Mouse (Mus musculus): ENCODE measurements around the gene Ptk6. TPM values are rescaled to one million over a fixed set of nuclear protein-coding genes. Genes with fewer than 3 reads are reported as not detected.
A peak's percentile ranks its signal among the peaks of the same experiment; 100 is the strongest.

Ptk6 gene
- 0.05 TPM in 1 of 2 replicates, not detected in the other for polyA plus RNA-seq (2015; fragmentation: Nextera tagmentation; extraction: Ambion mirVana)

DNA sequence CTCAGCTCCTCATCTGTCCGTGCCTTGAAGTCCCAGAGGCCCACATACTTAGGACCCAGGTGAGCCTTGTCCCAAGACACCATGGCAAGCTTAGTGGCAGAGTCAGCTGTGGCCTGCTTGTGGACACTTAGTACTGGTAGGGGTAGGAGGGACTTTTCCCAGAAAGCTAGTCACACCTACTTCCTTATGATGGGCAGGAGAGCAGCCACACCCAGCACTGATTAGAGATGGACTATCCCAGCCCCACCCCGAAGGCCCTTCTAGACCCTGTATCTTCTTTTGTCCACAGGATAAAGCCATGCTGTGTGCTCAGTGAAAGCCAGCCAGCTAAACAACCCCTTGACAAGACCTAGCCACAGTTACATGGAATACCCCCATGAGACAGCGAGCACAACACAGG, at the start of gene Ptk6:
Gene Ptk6, minus strand, starts transcription at position 368 of the 400 bp plus-strand sequence.
- Histone ChIP-seq H3K36me3 (no peaks in the 10 kb centered on the region), H3K9ac (replicated peaks) (no peak within 1 kb of the TSS), H3K9me3 (replicated peaks) (no peaks in the 10 kb centered on the region), H3K4me1 (no peaks in the 10 kb centered on the region), H3K4me2 (no peak within 1 kb of the TSS), H3K27ac (replicated peaks) (no peak within 1 kb of the TSS), H3K4me3 (replicated peaks) (no peak within 1 kb of the TSS), H3K27me3 (replicated peaks) (no peaks in the 10 kb centered on the region)
- WGBS = 90% methylated on average over 3 of the region's 3 CpGs
- ATAC-seq (ENCODE audit: low FRiP score) = no peak

DNA sequence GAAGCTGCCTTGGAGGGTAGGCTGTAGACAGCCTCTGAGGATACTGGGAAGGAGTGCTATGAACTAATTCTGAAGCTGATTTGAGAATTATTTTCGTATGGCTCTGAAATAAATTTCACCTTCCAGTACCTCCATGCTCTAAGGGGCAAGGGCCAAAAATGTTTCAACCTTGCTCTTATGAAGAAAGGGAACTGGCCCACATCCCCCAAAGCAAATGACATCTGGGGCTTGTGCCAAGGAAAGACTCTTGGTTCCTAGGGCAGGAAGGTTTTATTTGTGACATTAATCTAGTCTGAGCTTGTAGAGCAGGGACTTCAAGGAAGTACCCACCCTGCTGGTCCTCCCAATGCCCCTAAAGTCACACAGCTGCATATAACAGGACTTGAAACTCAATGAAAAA, 49.3 kb upstream of the Ptk6 start:
- ATAC-seq (ENCODE audit: low FRiP score) = no peak
- Histone ChIP-seq H3K36me3 (peaks cover 54% of the 10 kb centered on the region), H3K9me3 (replicated peaks) (no peaks in the 10 kb centered on the region), H3K4me1 (no peaks in the 10 kb centered on the region), H3K27me3 (replicated peaks) (no peaks in the 10 kb centered on the region), H3K27ac (replicated peaks) (no peak overlapping the region), H3K9ac (replicated peaks) (no peak overlapping the region), H3K4me2 (no peak overlapping the region), H3K4me3 (replicated peaks) (no peak overlapping the region)
- WGBS = 87% methylated on average over 1 of the region's 1 CpGs

DNA sequence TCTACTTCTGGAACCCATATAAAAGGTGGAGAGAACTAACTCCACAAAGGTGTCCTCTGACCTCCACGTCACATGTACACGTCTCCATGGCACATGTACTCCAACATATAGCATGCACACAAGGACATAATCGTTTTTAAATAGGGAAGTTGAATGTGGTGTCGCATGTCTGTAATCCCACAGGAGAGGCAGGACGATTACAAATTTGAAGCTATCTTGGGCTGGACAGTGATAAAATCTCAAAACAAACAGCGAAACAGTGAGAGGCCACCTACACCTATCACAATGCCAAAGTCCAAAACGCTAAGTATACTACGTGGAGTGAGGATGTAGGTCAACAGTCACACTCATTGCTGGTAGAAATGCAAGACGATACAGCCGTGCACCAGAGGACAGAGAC, 46.6 kb upstream of the Ptk6 start:
- no peak overlapping the region for H3K4me2 ChIP-seq
- WGBS = 90% methylated on average over 10 of the region's 10 CpGs
- H3K27me3 ChIP-seq (replicated peaks) = no peaks in the 10 kb centered on the region
- H3K9ac ChIP-seq (replicated peaks) = no peak overlapping the region
- no peaks in the 10 kb centered on the region for H3K9me3 ChIP-seq (replicated peaks)
- no peak overlapping the region for H3K4me3 ChIP-seq (replicated peaks)
- ATAC-seq (ENCODE audit: low FRiP score) = no peak
- no peaks in the 10 kb centered on the region for H3K4me1 ChIP-seq
- H3K27ac ChIP-seq (replicated peaks) = no peak overlapping the region
- peaks cover 31% of the 10 kb centered on the region for H3K36me3 ChIP-seq

GRCm38 (mm10) chr2:181245031-181245430, 42.4 kb upstream of the Ptk6 start:
- Histone ChIP-seq H3K27ac (replicated peaks) (no peak overlapping the region), H3K4me3 (replicated peaks) (no peak overlapping the region), H3K27me3 (replicated peaks) (no peaks in the 10 kb centered on the region), H3K9ac (replicated peaks) (no peak overlapping the region), H3K4me1 (no peaks in the 10 kb centered on the region; the same call in 1 of the 2 replicates), H3K36me3 (no peaks in the 10 kb centered on the region), H3K4me2 (no peak overlapping the region), H3K9me3 (replicated peaks) (no peaks in the 10 kb centered on the region)
- no peak for ATAC-seq (ENCODE audit: low FRiP score)
- 24% methylated on average over 2 of the region's 2 CpGs for WGBS

- Histone ChIP-seq H3K4me3 (replicated peaks) (no peak overlapping the region), H3K9ac (replicated peaks) (no peak overlapping the region)
These were observed 41.3 kb upstream of the Ptk6 start for GRCm38 (mm10) chr2:181243706-181244394.

DNA sequence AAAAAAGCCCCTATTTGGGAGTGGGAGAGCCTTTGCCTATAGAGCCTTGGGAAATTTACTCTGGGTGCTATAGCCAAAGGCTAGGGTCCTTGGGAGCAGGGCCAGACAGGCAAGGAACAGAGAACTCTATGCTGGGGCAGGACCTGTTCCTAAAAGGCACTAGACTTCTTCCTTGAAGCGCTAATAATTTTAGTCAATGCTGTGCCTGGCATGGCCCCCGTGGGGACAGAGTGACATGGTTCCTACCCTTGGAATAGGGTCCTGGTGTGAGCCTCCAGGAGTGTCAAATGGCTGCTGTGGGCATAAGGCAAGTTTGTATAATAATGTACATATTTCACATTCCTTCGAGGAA, 39.7 kb upstream of the Ptk6 start:
- Histone ChIP-seq H3K36me3 (no peaks in the 10 kb centered on the region), H3K27me3 (replicated peaks) (no peaks in the 10 kb centered on the region), H3K27ac (replicated peaks) (no peak overlapping the region), H3K4me1 (no peaks in the 10 kb centered on the region; the same call in 1 of the 2 replicates), H3K4me3 (replicated peaks) (no peak overlapping the region), H3K9me3 (replicated peaks) (no peaks in the 10 kb centered on the region), H3K9ac (replicated peaks) (no peak overlapping the region), H3K4me2 (peak overlapping the region; percentile 47)
- ATAC-seq (ENCODE audit: low FRiP score) = no peak
- WGBS = 63% methylated on average over 3 of the region's 3 CpGs

More at GRCm38 (mm10) chr2:181243706-181244394, 41.3 kb upstream of the Ptk6 start:
- H3K27ac ChIP-seq (replicated peaks) = no peak overlapping the region
- no peak overlapping the region for H3K4me2 ChIP-seq
- H3K27me3 ChIP-seq (replicated peaks) = no peaks in the 10 kb centered on the region
- no peaks in the 10 kb centered on the region for H3K36me3 ChIP-seq
- 49% methylated on average over 11 of the region's 11 CpGs for WGBS
- no peaks in the 10 kb centered on the region for H3K9me3 ChIP-seq (replicated peaks)
- no peaks in the 10 kb centered on the region; the same call in 1 of the 2 replicates for H3K4me1 ChIP-seq
- no peak for ATAC-seq (ENCODE audit: low FRiP score)

DNA sequence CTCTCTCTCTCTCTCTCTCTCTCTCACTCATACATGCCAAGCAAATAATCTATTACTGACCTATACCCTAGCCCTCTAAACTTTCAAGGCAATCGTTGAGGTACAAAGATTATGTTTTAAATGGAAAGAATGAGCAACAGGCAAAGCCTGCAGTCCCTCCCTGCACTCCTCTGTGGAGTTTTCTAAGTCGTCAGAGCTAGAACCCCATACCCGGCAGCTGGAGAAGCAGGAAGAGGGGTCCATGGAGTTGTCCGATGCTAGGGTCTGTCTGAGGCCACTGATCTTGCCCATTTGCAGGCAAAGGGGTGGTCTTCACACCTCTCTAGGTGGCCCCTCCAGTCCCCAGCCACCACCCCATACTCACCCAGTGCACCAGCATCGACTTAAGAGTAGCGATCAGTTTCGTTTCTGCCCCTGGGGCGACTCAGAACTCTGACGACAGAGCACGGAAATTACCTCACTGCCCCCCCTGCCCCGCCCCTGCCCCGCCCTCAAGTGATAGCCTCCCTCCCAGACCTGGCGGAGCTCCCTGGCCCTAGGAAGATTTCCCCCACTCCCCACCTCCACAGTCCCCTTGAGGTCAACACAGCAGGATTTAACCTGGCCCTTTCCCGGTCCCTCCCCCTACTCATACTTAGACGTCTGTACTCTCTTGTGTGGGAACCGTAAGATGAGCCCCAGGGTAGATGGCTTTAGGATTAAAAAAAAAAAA, 39.2 kb upstream of the Ptk6 start, which contains the start of gene Helz2:
Gene Helz2, minus strand, starts transcription at position 426 of the 712 bp plus-strand sequence.
- WGBS = 13% methylated on average over 16 of the region's 16 CpGs
- Histone ChIP-seq H3K4me2 (peak within 1 kb of the TSS; percentile 47), H3K4me3 (replicated peaks) (peak within 1 kb of the TSS; percentile 31), H3K4me1 (no peaks in the 10 kb centered on the region; the same call in 1 of the 2 replicates), H3K27me3 (replicated peaks) (no peaks in the 10 kb centered on the region), H3K27ac (replicated peaks) (no peak within 1 kb of the TSS), H3K36me3 (no peaks in the 10 kb centered on the region), H3K9me3 (replicated peaks) (no peaks in the 10 kb centered on the region), H3K9ac (replicated peaks) (no peak within 1 kb of the TSS)
- ATAC-seq (ENCODE audit: low FRiP score) = no peak

DNA sequence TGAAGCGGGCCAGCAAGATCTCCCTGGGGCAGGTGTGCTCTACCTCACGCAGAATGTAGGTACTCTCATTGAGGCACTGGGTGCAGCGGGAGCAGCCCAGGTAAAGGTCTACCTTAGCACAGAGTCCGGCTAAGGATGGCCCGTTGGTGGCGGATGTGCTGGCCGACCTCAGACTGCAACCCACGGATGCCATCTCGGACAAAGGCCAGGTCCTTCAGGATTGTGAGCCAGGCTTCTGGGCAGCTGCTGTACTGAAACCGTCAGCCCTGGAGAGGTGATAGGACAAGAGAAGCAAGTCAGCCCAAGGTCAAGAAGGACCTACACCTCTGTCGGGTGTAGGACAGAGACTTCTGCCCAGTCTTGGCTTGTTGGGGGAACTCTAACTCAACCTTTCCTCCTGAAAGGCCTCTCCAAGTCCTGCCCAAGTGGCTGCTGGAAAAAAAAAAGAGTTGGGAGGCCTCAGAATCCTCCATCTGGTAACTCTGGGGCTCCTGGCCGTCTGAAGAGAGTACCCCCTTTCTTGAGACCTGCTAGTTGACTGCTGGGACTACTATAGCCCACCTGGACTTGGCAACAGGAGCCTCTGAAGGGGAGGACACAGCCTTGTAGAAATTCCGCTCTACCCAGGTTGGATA, 38.3 kb upstream of the Ptk6 start:
- no peaks in the 10 kb centered on the region for H3K9me3 ChIP-seq (replicated peaks)
- no peak for ATAC-seq (ENCODE audit: low FRiP score)
- no peak overlapping the region for H3K4me3 ChIP-seq (replicated peaks)
- 0 out of 2 replicates have a peak overlapping the region, but pooled peaks have one; percentile 47 for H3K4me2 ChIP-seq
- H3K36me3 ChIP-seq = no peaks in the 10 kb centered on the region
- no peaks in the 10 kb centered on the region; the same call in 1 of the 2 replicates for H3K4me1 ChIP-seq
- 92% methylated on average over 13 of the region's 13 CpGs for WGBS
- H3K9ac ChIP-seq (replicated peaks) = no peak overlapping the region
- H3K27me3 ChIP-seq (replicated peaks) = no peaks in the 10 kb centered on the region
- H3K27ac ChIP-seq (replicated peaks) = no peak overlapping the region

DNA sequence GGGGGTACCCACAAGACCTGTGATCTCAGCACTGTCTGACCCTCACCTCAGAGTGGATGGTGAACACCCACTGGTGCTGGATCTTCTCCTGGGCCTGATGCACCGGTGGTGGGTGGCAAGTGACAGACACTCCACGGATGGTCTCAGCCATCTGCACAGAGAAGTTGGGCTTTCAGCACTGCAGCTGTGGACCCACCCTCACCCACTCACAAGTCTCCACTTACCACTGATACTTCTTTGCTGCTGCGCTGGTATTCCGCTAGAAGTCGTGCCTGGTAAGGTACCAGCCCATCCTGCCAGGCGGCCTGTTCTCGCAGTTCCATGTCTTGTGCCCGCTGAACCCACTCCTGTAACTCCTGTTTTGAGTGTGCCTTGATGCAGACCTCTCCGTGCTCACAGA, 36.7 kb upstream of the Ptk6 start:
- no peak overlapping the region for H3K4me3 ChIP-seq (replicated peaks)
- H3K4me2 ChIP-seq = no peak overlapping the region
- H3K9ac ChIP-seq (replicated peaks) = no peak overlapping the region
- no peak overlapping the region for H3K27ac ChIP-seq (replicated peaks)
- H3K36me3 ChIP-seq = no peaks in the 10 kb centered on the region
- no peaks in the 10 kb centered on the region for H3K9me3 ChIP-seq (replicated peaks)
- no peaks in the 10 kb centered on the region; the same call in 1 of the 2 replicates for H3K4me1 ChIP-seq
- no peak for ATAC-seq (ENCODE audit: low FRiP score)
- no peaks in the 10 kb centered on the region for H3K27me3 ChIP-seq (replicated peaks)
- WGBS = 94% methylated on average over 9 of the region's 9 CpGs

- 67% methylated on average over 2 of the region's 2 CpGs for WGBS
- no peaks in the 10 kb centered on the region for H3K36me3 ChIP-seq
- no peak overlapping the region for H3K4me2 ChIP-seq
- H3K4me3 ChIP-seq (replicated peaks) = no peak overlapping the region
- ATAC-seq (ENCODE audit: low FRiP score) = no peak
- no peak overlapping the region for H3K9ac ChIP-seq (replicated peaks)
- no peak overlapping the region for H3K27ac ChIP-seq (replicated peaks)
- H3K9me3 ChIP-seq (replicated peaks) = no peaks in the 10 kb centered on the region
- no peaks in the 10 kb centered on the region for H3K27me3 ChIP-seq (replicated peaks)
- no peaks in the 10 kb centered on the region; the same call in 1 of the 2 replicates for H3K4me1 ChIP-seq
These were observed 36.3 kb upstream of the Ptk6 start for GRCm38 (mm10) chr2:181238861-181239260.

DNA sequence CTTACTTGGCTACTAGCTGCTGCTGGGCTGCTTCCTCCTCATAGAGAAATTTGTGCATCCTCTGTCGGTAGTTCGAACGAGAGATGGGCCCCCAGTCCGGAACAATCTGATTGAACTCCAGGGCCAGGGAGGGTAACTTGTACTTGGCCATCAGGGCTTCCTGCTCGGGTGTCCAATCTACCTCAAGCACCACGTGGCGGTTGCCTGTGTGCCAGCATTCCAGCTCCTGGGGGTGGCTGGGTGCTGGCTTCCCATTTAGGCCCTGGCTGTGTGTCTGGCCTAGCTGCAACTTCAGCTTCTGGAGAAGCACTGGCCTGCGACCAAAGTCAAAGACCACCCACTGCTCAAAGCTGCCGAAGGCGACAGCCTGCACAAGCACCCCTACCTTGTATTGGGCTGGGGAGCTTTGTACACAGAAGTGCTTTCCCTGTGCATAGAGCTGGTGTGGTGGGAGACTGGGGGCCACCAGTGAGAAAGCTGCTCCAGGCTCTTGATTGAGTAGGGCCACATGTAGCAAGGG, 35.6 kb upstream of the Ptk6 start:
- no peak overlapping the region for H3K9ac ChIP-seq (replicated peaks)
- H3K36me3 ChIP-seq = no peaks in the 10 kb centered on the region
- H3K4me3 ChIP-seq (replicated peaks) = no peak overlapping the region
- WGBS = 80% methylated on average over 10 of the region's 10 CpGs
- H3K27ac ChIP-seq (replicated peaks) = no peak overlapping the region
- no peak for ATAC-seq (ENCODE audit: low FRiP score)
- no peaks in the 10 kb centered on the region; the same call in 1 of the 2 replicates for H3K4me1 ChIP-seq
- H3K27me3 ChIP-seq (replicated peaks) = no peaks in the 10 kb centered on the region
- no peak overlapping the region for H3K4me2 ChIP-seq
- H3K9me3 ChIP-seq (replicated peaks) = no peaks in the 10 kb centered on the region
